In genomic region chr3:95739353-95740104, GRCm38 (mm10) we compare ENCODE assay signal across 8 mouse cellular contexts. TPM values are rescaled to one million over a fixed set of nuclear protein-coding genes. Genes with fewer than 3 reads are reported as not detected.
DNase-seq lines count a peak whose midpoint lies in the region; ATAC-seq lines count a peak whose summit lies in the region.

TSS of gene Ecm1 (minus strand) at chr3:95739569.

- DNase-seq in right cerebral cortex, adult 18-20 months, result peak; percentile 71
- no peak for DNase-seq in right cerebral cortex, postnatal 14 days
- peak; percentile 29 for DNase-seq in c-Kit-positive CD71-negative TER-119-negative erythroid progenitor cells, embryonic 14.5 days (ENCODE audit: low read depth)
- peak; percentile 23 for DNase-seq in ovary, postnatal 14 days (ENCODE audit: low spot score)

- no peak for ATAC-seq in heart, embryonic 13.5 days (ENCODE audit: extremely low read depth, insufficient number of reproducible peaks, low FRiP score, low TSS enrichment)
- peak; percentile 44 for ATAC-seq in kidney, embryonic 15.5 days (replicated peaks; ENCODE audit: low FRiP score)
- ATAC-seq in liver, embryonic 16.5 days (ENCODE audit: low read depth), result peak; percentile 20; the same call in 1 of the 2 replicates
- ATAC-seq in forebrain, embryonic 15.5 days (replicated peaks), result no peak

- H3K9me3 ChIP-seq in heart, embryonic 13.5 days, result no peaks in the 10 kb centered on the region
- H3K9me3 ChIP-seq in kidney, embryonic 15.5 days (replicated peaks), result no peaks in the 10 kb centered on the region
- no peaks in the 10 kb centered on the region for H3K9me3 ChIP-seq in liver, embryonic 16.5 days (replicated peaks; ENCODE audit: control insufficient read depth, low read length)
- H3K9me3 ChIP-seq in forebrain, embryonic 15.5 days, result no peaks in the 10 kb centered on the region

- H3K9ac ChIP-seq in heart, embryonic 13.5 days, result peak within 1 kb of the TSS; percentile 68
- H3K9ac ChIP-seq in kidney, embryonic 15.5 days, result peak within 1 kb of the TSS; percentile 17
- no peak within 1 kb of the TSS for H3K9ac ChIP-seq in liver, embryonic 16.5 days (ENCODE audit: low read depth, low read length)
- no peak within 1 kb of the TSS for H3K9ac ChIP-seq in forebrain, embryonic 15.5 days (replicated peaks)

- H3K27me3 ChIP-seq in heart, embryonic 13.5 days (replicated peaks), result no peaks in the 10 kb centered on the region
- no peaks in the 10 kb centered on the region for H3K27me3 ChIP-seq in kidney, embryonic 15.5 days
- H3K27me3 ChIP-seq in liver, embryonic 16.5 days (ENCODE audit: control insufficient read depth, insufficient read depth, low read depth, low read length), result no peaks in the 10 kb centered on the region
- H3K27me3 ChIP-seq in forebrain, embryonic 15.5 days, result no peaks in the 10 kb centered on the region

- peak within 1 kb of the TSS; percentile 56 for H3K4me2 ChIP-seq in heart, embryonic 13.5 days
- H3K4me2 ChIP-seq in kidney, embryonic 15.5 days, result peak within 1 kb of the TSS; percentile 50
- no peak within 1 kb of the TSS for H3K4me2 ChIP-seq in liver, embryonic 16.5 days (ENCODE audit: low read depth, low read length)
- H3K4me2 ChIP-seq in forebrain, embryonic 15.5 days (replicated peaks), result no peak within 1 kb of the TSS

- peak within 1 kb of the TSS; percentile 16 for H3K4me3 ChIP-seq in heart, embryonic 13.5 days
- peak within 1 kb of the TSS; percentile 21 for H3K4me3 ChIP-seq in kidney, embryonic 15.5 days (replicated peaks)
- no peak within 1 kb of the TSS for H3K4me3 ChIP-seq in liver, embryonic 16.5 days (ENCODE audit: low read depth, low read length)
- H3K4me3 ChIP-seq in forebrain, embryonic 15.5 days, result no peak within 1 kb of the TSS

- 40% methylated on average over 7 of the region's 7 CpGs for WGBS in heart, embryonic 13.5 days
- WGBS in kidney, embryonic 15.5 days, result 53% methylated on average over 7 of the region's 7 CpGs
- 54% methylated on average over 7 of the region's 7 CpGs for WGBS in liver, embryonic 16.5 days (ENCODE audit: insufficient replicate concordance)
- 91% methylated on average over 7 of the region's 7 CpGs for WGBS in forebrain, embryonic 15.5 days

- peaks cover 52% of the 10 kb centered on the region for H3K4me1 ChIP-seq in heart, embryonic 13.5 days
- H3K4me1 ChIP-seq in kidney, embryonic 15.5 days, result peaks cover 83% of the 10 kb centered on the region
- peaks cover 14% of the 10 kb centered on the region for H3K4me1 ChIP-seq in liver, embryonic 16.5 days (ENCODE audit: control insufficient read depth, low read depth, low read length)
- H3K4me1 ChIP-seq in forebrain, embryonic 15.5 days, result no peaks in the 10 kb centered on the region

- H3K27ac ChIP-seq in heart, embryonic 13.5 days (replicated peaks), result peak within 1 kb of the TSS; percentile 92
- peak within 1 kb of the TSS; percentile 89 for H3K27ac ChIP-seq in kidney, embryonic 15.5 days
- H3K27ac ChIP-seq in liver, embryonic 16.5 days (ENCODE audit: low read length), result peak within 1 kb of the TSS; percentile 41
- H3K27ac ChIP-seq in forebrain, embryonic 15.5 days (replicated peaks), result no peak within 1 kb of the TSS

- peaks cover 65% of the 10 kb centered on the region for H3K36me3 ChIP-seq in heart, embryonic 13.5 days
- peaks cover 72% of the 10 kb centered on the region for H3K36me3 ChIP-seq in kidney, embryonic 15.5 days
- peaks cover 4% of the 10 kb centered on the region; the same call in 1 of the 2 replicates for H3K36me3 ChIP-seq in liver, embryonic 16.5 days (ENCODE audit: control insufficient read depth, insufficient read depth)
- peaks cover 39% of the 10 kb centered on the region for H3K36me3 ChIP-seq in forebrain, embryonic 15.5 days

RNA-seq across cellular contexts. Expression of gene Ecm1, which starts in this region (rescaled TPM):
- 61.1 and 68.7 TPM in 2 replicates for polyA plus RNA-seq in heart, embryonic 13.5 days (2015; fragmentation: Nextera tagmentation; extraction: Ambion mirVana)
- polyA plus RNA-seq in kidney, embryonic 15.5 days (2015; fragmentation: Nextera tagmentation; extraction: Ambion mirVana), result 177 and 231 TPM in 2 replicates
- 21.2 and 26.7 TPM in 2 replicates for polyA plus RNA-seq in liver, embryonic 16.5 days (2015; fragmentation: Nextera tagmentation; extraction: Ambion mirVana)
- 8.7 and 9.3 TPM in 2 replicates for polyA plus RNA-seq in forebrain, embryonic 15.5 days (2015; fragmentation: Nextera tagmentation; extraction: Ambion mirVana)

Comparison
In these comparisons a context has a peak if more than half of its experiments do, and no peak if none do; other contexts are left out.
1. ATAC-seq: peak in kidney, embryonic 15.5 days (single experiment) and liver, embryonic 16.5 days (single experiment); none in heart, embryonic 13.5 days (single experiment) and forebrain, embryonic 15.5 days (single experiment).
2. H3K4me2 ChIP-seq: peak in heart, embryonic 13.5 days (single experiment) and kidney, embryonic 15.5 days (single experiment); none in liver, embryonic 16.5 days (single experiment) and forebrain, embryonic 15.5 days (single experiment).
3. H3K4me3 ChIP-seq: peak in heart, embryonic 13.5 days (single experiment) and kidney, embryonic 15.5 days (single experiment); none in liver, embryonic 16.5 days (single experiment) and forebrain, embryonic 15.5 days (single experiment).
4. H3K9ac ChIP-seq: peak in heart, embryonic 13.5 days (single experiment) and kidney, embryonic 15.5 days (single experiment); none in liver, embryonic 16.5 days (single experiment) and forebrain, embryonic 15.5 days (single experiment).